Mouse (Mus musculus) stomach, embryonic 16.5 days (tissue): Measurements from ENCODE around the gene Farp2. TPM values are rescaled to one million over a fixed set of nuclear protein-coding genes. Genes with fewer than 3 reads are reported as not detected.

Experiments
- ATAC-seq: fragments of 200-750 bp; cut with Nextera tagmentation; 2 replicates; pipeline ENCODE4 v1.8.0; 2017; ENCODE audit warnings: moderate number of reproducible peaks, moderate TSS enrichment; ENCODE audit not compliant: insufficient read depth, low FRiP score
- H3K27ac ChIP-seq: fragments of 300-500 bp; sonication (generic); 2 replicates; pipeline ENCODE4 v1.5.1; 2014; ENCODE audit warnings: low read length
- H3K27me3 ChIP-seq: fragments of 300-500 bp; sonication (generic); 2 replicates; pipeline ENCODE4 v1.6.1; 2014; ENCODE audit warnings: low read length, control low read depth, mixed read lengths; ENCODE audit not compliant: control insufficient read depth, insufficient read depth
- H3K36me3 ChIP-seq: fragments of 300-500 bp; sonication (generic); 2 replicates; pipeline ENCODE4 v1.6.1; 2014; ENCODE audit warnings: low read length; ENCODE audit not compliant: control insufficient read depth, insufficient read depth
- H3K4me1 ChIP-seq: fragments of 300-500 bp; sonication (generic); 2 replicates; pipeline ENCODE4 v1.6.1; 2014; ENCODE audit warnings: low read length, control low read depth, mixed read lengths; ENCODE audit not compliant: control insufficient read depth, insufficient read depth
- H3K4me2 ChIP-seq: fragments of 300-500 bp; sonication (generic); 2 replicates; pipeline ENCODE4 v1.6.1; 2014; ENCODE audit warnings: low read depth, low read length, mixed read lengths
- H3K4me3 ChIP-seq: fragments of 300-500 bp; sonication (generic); replicated peaks from 2 replicates; pipeline ENCODE4 v1.5.1; 2014; ENCODE audit warnings: mild to moderate bottlenecking, low read length
- H3K9ac ChIP-seq: fragments of 300-500 bp; sonication (generic); 2 replicates; pipeline ENCODE4 v1.6.1; 2014; ENCODE audit warnings: low read length
- H3K9me3 ChIP-seq: fragments of 300-500 bp; sonication (generic); replicated peaks from 2 replicates; pipeline ENCODE4 v1.6.1; 2016; ENCODE audit warnings: low read length, control low read depth; ENCODE audit not compliant: control insufficient read depth
- WGBS: fragments of 180-500 bp; shearing (Covaris S2); extraction: QIAGEN DNeasy Blood & Tissue Kit; methylation state at CpG from one replicate; pipeline ENCODE4 v1.1.7; 2014; 5-methylcytosine and 5-hydroxymethylcytosine counted together
- polyA plus RNA-seq: library from polyadenylated mRNA; unstranded; fragments of >200 nt; fragmentation: Nextera tagmentation; extraction: Ambion mirVana; gene quantifications from 2 replicates; pipeline ENCODE4 v1.2.1, GENCODE M21; 2015

Farp2 gene
- polyA plus RNA-seq, 1 experiment from 2014 or later, result 6.9 TPM

DNA sequence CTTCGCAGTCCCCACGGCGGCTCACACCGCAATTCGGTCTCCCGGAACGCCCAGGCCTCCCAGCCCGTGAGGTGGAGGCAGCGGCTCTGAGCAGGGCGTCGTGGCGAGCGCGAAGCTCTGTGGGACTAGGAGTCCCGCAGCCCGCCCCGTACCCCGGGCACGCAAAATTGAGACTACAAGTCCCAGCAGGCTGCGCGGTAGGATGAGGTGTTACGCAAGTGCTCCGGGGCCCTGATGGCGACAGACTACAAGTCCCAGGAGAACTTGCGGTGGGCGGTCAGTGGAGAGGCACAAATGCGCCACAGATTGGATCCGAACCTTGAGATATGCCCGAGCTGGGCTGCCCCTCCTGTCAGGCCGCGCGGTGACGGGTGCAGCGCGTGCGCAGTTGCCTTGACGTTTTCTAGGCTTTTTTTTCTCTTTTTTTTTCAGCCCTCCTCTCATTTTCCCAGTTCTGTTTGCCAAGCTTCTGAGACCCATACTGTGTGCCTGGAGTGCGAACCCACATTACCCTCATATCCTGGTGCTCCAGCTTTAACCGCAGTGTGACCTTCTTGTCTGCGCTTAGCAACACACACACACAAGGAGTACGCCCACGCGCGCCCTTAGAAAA lies 123.8 kb downstream of the Farp2 start:
- peak overlapping the region; percentile 95 for H3K4me2 ChIP-seq
- peak overlapping the region; percentile 92 for H3K27ac ChIP-seq
- ATAC-seq, result peak; percentile 98
- H3K4me3 ChIP-seq, result peak overlapping the region; percentile 98
- peak overlapping the region; percentile 95 for H3K9ac ChIP-seq
- H3K4me1 ChIP-seq, result peaks cover 14% of the 10 kb centered on the region
- H3K9me3 ChIP-seq, result no peaks in the 10 kb centered on the region
- 2% methylated on average over 44 of the region's 44 CpGs for WGBS
- H3K27me3 ChIP-seq, result no peaks in the 10 kb centered on the region
- peaks cover 3% of the 10 kb centered on the region; the same call in 1 of the 2 replicates for H3K36me3 ChIP-seq

- no peak; the same call in 1 of the 2 replicates for ATAC-seq
- H3K4me1 ChIP-seq, result peaks cover 14% of the 10 kb centered on the region
- peak overlapping the region; percentile 98 for H3K4me3 ChIP-seq
- 26% methylated on average over 7 of the region's 7 CpGs for WGBS
- H3K36me3 ChIP-seq, result peaks cover 3% of the 10 kb centered on the region; the same call in 1 of the 2 replicates
- no peaks in the 10 kb centered on the region for H3K27me3 ChIP-seq
- H3K27ac ChIP-seq, result peak overlapping the region; percentile 85
- no peaks in the 10 kb centered on the region for H3K9me3 ChIP-seq
- peak overlapping the region; percentile 95 for H3K4me2 ChIP-seq
- peak overlapping the region; percentile 81 for H3K9ac ChIP-seq
Observed at GRCm38 (mm10) chr1:93636211-93636897, 124.5 kb downstream of the Farp2 start.

GRCm38 (mm10) chr1:93641978-93642377 lies 130.1 kb downstream of the Farp2 start:
- Histone ChIP-seq H3K4me3 (no peak overlapping the region), H3K4me1 (no peaks in the 10 kb centered on the region), H3K27ac (no peak overlapping the region), H3K9ac (no peak overlapping the region), H3K27me3 (no peaks in the 10 kb centered on the region), H3K36me3 (no peaks in the 10 kb centered on the region), H3K4me2 (no peak overlapping the region), H3K9me3 (no peaks in the 10 kb centered on the region)
- ATAC-seq, result no peak
- 85% methylated on average over 2 of the region's 2 CpGs for WGBS

- Histone ChIP-seq H3K27ac (no peak overlapping the region), H3K4me2 (no peak overlapping the region), H3K9ac (no peak overlapping the region), H3K27me3 (no peaks in the 10 kb centered on the region), H3K4me3 (no peak overlapping the region), H3K9me3 (no peaks in the 10 kb centered on the region), H3K36me3 (no peaks in the 10 kb centered on the region), H3K4me1 (no peaks in the 10 kb centered on the region)
- no peak for ATAC-seq
- WGBS, result 86% methylated on average over 2 of the region's 2 CpGs
Observed at GRCm38 (mm10) chr1:93642692-93643091, 130.8 kb downstream of the Farp2 start.

- Histone ChIP-seq H3K4me1 (no peaks in the 10 kb centered on the region), H3K27me3 (no peaks in the 10 kb centered on the region), H3K36me3 (no peaks in the 10 kb centered on the region), H3K4me2 (no peak overlapping the region), H3K27ac (no peak overlapping the region), H3K4me3 (no peak overlapping the region), H3K9me3 (no peaks in the 10 kb centered on the region), H3K9ac (no peak overlapping the region)
- 65% methylated on average over 5 of the region's 5 CpGs for WGBS
- ATAC-seq, result no peak
Observed at GRCm38 (mm10) chr1:93649604-93650172, 137.8 kb downstream of the Farp2 start.

- 35% methylated on average over 2 of the region's 2 CpGs for WGBS
- ATAC-seq, result no peak
Observed at GRCm38 (mm10) chr1:93654275-93654674, 142.4 kb downstream of the Farp2 start.

GRCm38 (mm10) chr1:93654798-93655197 lies 142.9 kb downstream of the Farp2 start:
- ATAC-seq, result peak; percentile 50; the same call in 1 of the 2 replicates
- no peaks in the 10 kb centered on the region for H3K27me3 ChIP-seq
- H3K4me2 ChIP-seq, result no peak overlapping the region
- WGBS, result 63% methylated on average over 2 of the region's 2 CpGs
- H3K9me3 ChIP-seq, result no peaks in the 10 kb centered on the region
- H3K4me1 ChIP-seq, result no peaks in the 10 kb centered on the region
- no peak overlapping the region for H3K9ac ChIP-seq
- no peak overlapping the region for H3K27ac ChIP-seq
- no peaks in the 10 kb centered on the region for H3K36me3 ChIP-seq
- no peak overlapping the region for H3K4me3 ChIP-seq

More at GRCm38 (mm10) chr1:93654275-93654674, 142.4 kb downstream of the Farp2 start:
- Histone ChIP-seq H3K9me3 (no peaks in the 10 kb centered on the region), H3K4me1 (no peaks in the 10 kb centered on the region), H3K4me3 (no peak overlapping the region), H3K27me3 (no peaks in the 10 kb centered on the region), H3K36me3 (no peaks in the 10 kb centered on the region), H3K4me2 (no peak overlapping the region), H3K27ac (no peak overlapping the region), H3K9ac (no peak overlapping the region)

DNA sequence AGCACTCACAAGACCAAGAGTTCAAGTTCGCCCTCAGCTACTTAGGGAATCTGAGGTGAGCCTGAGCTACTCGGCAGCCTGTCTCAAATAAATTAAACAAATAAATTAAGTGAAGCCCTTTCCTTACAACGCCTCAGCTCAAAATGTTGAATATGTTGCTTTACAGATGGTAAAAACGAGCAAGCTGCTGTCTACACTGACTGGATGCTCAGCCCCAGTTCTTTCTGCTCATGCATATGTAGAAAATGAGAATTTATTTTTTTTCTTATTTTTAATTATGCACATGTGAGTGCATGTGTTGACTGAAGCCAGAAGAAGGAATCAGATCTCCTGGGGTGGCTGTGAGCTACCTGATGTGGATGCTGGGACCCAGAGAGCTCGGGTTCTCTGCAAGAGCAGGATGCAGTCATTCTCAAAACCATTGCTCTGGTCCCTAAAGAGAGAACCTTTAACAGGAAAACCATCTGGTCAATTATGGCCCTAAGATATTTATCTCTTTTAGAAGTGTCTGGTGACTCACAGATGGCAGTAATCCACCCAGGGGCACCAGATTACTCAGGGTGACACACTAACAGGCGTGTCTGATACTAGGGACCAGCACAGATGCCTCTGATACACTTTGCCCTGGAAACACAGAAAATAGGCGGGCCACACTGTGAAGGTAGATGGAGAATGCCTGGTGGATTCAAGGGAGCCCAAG lies 144.6 kb downstream of the Farp2 start:
- Histone ChIP-seq H3K4me1 (no peaks in the 10 kb centered on the region), H3K9ac (no peak overlapping the region), H3K9me3 (no peaks in the 10 kb centered on the region), H3K4me2 (no peak overlapping the region), H3K27me3 (no peaks in the 10 kb centered on the region), H3K27ac (no peak overlapping the region), H3K4me3 (no peak overlapping the region), H3K36me3 (no peaks in the 10 kb centered on the region)
- WGBS, result 66% methylated on average over 7 of the region's 7 CpGs
- no peak for ATAC-seq

DNA sequence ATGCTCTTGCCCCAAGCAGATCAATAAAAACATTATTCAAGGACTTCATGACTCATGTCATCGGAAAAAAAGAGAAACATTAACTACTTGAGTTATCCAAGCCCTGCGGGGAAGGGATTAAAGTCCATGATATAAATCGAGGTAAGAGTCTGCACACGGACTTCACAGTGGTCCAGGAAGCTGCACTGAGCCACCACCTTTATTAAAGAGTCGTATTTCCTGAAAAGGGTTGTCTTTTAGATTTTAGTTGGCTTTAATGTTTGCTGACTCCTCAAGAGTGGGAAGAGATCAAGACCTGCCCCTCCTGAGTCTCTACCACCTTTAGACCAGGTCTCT lies 145.1 kb downstream of the Farp2 start:
- Histone ChIP-seq H3K4me3 (no peak overlapping the region), H3K36me3 (no peaks in the 10 kb centered on the region), H3K27ac (no peak overlapping the region), H3K9me3 (no peaks in the 10 kb centered on the region), H3K27me3 (no peaks in the 10 kb centered on the region), H3K9ac (no peak overlapping the region), H3K4me1 (no peaks in the 10 kb centered on the region), H3K4me2 (no peak overlapping the region)
- ATAC-seq, result no peak
- WGBS, result 60% methylated on average over 5 of the region's 5 CpGs
